Mouse (Mus musculus) kidney, postnatal 4 days (tissue): ENCODE measurements around the gene Ccdc9b.
A peak's percentile ranks its signal among the peaks of the same experiment; 100 is the strongest.

ENCODE experiments used
- DNase-seq, 2 experiments: peaks; one replicate each; pipeline ENCODE4 v3.0.0; 2021; ENCODE audit warnings: mixed read lengths in 2 of 2

Gene Ccdc9b

DNA sequence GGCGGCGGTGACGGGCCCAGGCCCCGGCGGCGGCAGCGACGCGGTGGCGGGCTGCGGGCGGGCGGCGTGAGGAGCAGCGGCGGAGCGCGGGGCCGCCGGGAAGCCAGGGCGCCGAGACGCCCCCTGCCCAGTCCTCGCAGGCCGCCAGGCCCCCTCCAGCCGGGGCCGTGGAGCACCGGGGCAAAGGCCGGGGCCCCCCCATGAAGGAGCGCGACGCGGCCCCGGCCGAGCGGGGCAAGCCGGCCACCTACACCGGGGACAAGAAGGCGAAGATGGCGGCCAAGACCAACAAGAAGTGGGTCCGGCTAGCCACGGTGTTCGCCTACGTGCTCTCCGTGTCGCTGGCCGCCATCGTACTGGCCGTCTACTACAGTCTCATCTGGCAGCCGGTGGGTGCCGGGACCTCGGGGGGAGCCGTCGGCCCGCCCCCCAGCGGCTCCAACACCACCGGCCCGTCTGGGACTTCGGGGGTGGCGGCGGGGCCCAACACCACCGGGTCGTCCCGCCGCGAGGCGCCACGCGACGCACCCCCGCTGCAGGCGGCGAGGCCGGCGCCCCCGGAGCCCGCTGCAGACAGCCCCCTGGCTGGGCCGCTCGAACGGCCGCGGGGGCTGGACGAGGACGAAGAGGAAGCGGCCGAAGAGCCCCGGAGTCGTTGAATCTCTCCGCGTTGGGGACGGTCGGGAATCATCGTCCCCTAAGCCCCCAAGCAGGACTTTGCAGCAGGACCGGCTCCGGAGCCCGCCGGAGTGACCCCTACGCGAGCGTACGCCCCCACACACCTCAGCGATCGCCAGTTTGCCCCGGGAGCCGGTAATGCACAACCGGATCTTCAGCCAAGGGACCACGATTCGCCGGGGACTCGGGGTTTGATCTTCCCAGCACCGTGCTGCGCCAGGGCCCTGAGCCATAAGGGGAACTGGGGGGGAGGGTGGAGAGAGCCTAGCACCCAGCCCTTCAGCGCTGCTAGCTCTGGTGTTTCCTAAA is 16.3 kb downstream of the Ccdc9b start:
- peak; percentile 50 to 72 for DNase-seq

DNA sequence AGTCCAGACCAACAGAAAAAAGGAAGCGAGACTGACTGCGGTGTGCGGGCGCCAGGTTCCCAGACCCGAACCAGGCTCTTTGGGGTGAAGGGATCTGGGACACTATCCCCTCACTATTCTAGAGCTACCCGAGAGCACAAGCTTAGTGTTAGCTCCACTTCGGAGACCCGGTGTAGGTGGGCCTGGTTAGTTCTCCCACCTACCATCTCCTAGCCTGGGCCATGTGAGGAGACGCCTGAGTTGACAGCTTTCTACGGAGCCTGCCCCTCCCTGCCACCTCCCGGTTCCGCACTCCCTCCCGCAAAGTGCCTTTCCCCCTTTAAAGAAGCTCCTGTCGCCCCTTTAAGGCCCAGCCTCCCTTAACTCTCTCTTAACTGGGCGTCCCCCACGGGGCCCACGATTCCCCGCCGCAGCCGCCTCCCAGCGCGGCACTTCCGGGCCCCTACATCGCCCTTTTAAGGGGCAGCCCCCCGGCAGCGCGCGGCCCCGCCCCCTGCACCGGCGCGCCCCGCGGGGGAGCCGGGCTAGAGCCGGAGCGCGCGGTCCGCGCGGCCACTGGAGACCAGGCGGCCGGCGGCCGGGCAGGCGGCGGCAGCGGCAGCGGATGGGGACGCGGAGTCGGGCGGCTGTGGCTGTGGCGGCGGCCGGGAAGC is 17.1 kb downstream of the Ccdc9b start, which contains the start of gene Inafm2:
TSS of gene Inafm2 (plus strand) at position 527 of the 653 bp plus-strand sequence.
- DNase-seq, result peak; percentile 89 to 94

GRCm38 (mm10) chr2:118744621-118745020 is 17.8 kb downstream of the Ccdc9b start:
- no peak for DNase-seq

GRCm38 (mm10) chr2:118743261-118743943 is 19.1 kb downstream of the Ccdc9b start:
- DNase-seq, result no peak

DNA sequence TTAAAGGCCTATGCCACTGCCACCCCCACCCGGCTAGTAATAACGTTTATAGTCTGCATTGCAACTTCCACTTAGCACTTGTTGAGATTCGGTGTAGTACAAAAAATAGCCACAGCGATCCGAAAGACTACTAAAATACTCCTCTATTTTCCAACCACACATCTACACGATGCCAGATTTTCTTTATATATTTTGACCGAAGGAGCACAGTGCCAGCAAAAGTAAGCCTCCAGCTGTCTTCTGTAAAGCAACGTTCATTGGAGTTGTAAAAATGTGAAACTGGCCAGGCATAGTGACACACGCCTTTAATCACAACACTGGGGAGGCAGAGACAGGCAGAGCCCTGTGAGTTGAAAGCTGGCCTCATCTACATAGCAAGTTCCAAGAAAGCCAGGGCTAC is 21.3 kb downstream of the Ccdc9b start:
- DNase-seq, result no peak

DNA sequence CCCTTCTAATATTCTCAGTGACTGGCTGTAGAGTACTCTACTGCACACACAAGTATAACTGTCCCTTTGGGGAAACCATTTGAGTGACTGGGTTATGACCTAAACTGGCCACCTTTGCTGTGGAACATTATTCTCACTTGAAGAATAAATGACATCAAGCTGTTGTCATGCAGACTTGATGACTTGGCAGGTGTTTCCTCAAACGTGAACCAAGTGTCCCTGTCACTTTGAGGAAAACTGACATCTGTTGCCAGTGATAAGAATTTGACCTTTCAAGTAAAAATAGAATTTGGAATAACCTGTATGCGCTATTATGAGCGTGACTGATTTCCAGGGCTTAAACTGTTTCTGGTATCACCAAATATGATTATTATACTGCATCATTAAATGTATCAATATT is 22.1 kb downstream of the Ccdc9b start:
- no peak for DNase-seq

GRCm38 (mm10) chr2:118733341-118733740 is 29.1 kb downstream of the Ccdc9b start:
- no peak for DNase-seq

GRCm38 (mm10) chr2:118731981-118732380 is 30.5 kb downstream of the Ccdc9b start:
- DNase-seq, result no peak

DNA sequence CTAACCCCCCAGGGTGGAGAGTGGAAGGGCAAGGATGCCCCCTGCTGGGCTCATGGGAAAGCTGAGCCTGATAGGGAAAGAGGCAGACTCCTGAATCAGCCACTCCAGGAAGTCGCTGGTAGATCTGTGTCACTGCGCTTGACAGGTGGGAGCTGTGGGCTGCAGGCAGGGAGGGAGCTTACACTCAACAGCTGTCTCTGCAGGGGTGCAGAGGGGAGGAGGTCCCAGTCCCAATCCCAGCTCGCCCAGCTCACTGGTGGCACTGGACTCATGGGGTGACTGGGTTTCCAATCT is 31.9 kb downstream of the Ccdc9b start:
- peak; percentile 87 to 89 for DNase-seq

DNA sequence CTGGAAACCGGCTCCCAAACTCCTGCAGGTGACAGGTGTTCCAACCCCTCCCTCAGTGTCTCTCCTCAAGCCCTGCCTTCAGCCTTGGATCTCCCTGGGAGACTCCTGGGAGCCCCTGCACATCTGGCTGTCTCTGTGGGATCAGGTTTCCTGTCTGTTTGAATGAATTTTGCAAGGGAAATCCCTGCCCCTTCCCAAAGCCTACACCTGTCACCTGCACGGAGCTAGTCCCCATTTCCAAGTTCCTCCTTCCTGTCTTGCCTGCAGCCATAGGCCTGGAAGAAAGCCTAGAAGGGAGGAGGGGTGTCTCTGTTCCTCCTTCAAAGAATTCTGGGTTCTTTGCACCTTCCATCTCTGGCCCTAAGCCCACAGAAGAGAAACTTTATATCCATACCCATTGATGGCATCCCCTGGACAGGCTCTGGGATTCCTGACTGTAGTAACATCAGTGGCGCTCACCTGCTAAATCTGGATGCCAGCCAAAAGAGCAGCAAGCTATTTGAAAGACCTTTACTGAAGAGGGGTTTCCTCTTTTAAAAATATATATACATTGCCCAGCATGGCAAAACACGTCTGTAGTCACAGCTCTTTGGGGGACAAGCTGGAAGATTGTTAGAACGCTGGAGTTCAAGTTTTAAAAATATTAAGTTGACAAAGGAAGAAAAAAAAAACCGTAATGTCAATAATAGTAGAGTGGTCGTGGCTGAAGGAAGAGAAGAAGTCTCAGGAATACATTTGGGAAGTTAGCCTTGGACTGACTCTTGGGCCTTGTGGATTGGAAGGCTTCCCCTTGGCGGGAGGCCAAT is 32.4 kb downstream of the Ccdc9b start:
- no peak for DNase-seq

GRCm38 (mm10) chr2:118729194-118729593 is 33.3 kb downstream of the Ccdc9b start:
- DNase-seq, result no peak

DNA sequence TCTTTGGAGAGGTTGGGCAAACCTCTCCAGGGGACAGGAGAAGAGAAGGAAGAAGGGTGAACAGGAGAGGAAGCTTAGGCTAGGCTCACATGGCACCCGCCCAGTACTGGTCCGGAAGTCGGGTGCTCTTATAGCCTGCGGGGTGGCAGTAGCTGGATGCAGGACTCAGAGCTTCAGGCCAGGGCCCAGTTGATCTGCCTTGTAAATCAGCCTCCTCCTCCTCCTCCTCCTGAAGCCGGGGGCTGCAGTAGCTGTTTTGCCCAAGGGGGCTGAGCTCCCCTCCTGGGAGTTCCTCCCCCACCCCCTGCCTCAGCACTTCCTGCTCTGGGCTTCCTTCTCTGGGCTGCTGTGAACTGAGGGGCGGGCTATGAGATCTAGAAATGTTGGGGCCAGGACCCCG is 34.1 kb downstream of the Ccdc9b start, which contains the start of gene Plcb2:
TSS of gene Plcb2 (minus strand) at position 102 of the 400 bp plus-strand sequence.
- DNase-seq, result peak; percentile 65 to 70

GRCm38 (mm10) chr2:118727911-118728310 is 34.5 kb downstream of the Ccdc9b start:
- DNase-seq, result peak; percentile 50 to 58

GRCm38 (mm10) chr2:118726873-118727272 is 35.6 kb downstream of the Ccdc9b start:
- DNase-seq, result no peak

DNA sequence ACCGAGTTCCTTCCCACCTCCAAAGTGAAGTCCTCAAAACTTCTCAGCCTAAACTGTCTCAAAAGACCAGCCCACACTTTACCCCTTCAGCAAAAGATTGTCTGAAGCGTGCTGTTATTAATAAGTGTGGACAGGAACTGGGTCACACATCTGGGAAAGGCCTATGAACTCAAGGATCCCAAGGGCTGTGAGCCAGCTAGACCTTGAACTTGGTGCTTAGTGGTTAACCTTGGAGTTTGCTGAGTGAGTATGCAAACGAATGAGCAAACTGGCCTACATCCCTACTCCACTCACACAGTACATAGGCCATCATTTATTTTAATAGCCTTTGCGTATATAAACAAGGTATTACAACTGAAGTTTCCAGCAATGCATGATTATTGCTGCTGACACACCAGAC is 37.0 kb downstream of the Ccdc9b start:
- no peak for DNase-seq

DNA sequence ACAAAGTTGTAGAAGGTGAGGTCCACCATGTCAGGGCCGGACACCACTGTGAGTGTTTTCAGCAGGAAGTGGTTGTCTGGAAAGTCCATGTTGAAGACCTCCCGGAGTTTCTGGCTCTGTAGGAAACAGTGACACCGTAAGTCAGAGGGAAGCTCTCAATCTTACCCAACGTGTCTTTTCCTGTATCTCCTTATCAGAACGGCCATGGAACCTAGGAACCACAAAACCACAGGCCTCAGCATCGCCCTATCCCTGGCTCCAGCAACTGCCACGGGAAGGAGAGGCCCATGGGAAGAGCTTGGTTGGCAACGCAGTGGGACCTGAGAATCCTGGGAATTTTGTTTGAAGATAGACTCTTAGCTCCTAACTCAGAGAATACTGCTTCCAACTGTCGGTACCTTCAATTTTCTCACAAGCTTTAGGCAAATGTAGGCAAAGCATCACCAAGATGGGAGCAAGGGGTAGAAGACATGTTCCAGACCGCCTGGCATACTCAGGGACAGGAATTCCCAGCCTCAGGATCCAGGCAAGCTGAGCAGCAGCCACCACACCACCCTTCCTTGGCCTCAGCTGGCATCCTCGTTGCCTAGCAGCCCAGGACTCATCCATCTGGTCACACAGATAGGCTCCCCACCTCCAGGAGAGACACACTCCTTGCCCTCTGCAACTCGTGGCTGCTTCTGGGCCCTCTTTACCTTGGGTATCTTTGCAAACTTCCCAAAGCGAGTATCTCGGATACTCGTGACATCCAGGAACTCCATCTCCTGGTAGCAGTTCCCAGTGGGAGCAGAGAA is 38.6 kb downstream of the Ccdc9b start:
- no peak for DNase-seq

DNA sequence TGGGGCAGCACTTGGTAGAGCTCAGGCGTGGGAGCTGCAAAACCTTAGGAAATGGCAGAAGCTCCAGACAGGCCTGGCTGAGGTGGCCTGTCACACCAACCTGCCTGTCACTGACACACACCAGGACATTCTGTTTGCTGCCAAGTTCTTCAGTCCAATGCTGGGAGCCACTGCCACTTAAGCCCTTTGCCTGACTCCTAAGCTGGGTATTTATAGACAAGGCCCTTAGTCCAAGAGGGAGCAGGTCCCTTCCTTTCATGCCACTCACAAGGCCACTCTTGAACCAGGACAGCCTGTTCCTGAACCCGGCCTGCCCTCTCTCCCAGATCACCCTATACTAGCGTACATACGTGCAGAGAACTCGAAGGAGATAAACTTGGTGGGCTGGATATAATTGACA is 45.8 kb downstream of the Ccdc9b start:
- no peak for DNase-seq

- DNase-seq, result no peak
These were observed 48.2 kb downstream of the Ccdc9b start for GRCm38 (mm10) chr2:118714230-118714629.

DNA sequence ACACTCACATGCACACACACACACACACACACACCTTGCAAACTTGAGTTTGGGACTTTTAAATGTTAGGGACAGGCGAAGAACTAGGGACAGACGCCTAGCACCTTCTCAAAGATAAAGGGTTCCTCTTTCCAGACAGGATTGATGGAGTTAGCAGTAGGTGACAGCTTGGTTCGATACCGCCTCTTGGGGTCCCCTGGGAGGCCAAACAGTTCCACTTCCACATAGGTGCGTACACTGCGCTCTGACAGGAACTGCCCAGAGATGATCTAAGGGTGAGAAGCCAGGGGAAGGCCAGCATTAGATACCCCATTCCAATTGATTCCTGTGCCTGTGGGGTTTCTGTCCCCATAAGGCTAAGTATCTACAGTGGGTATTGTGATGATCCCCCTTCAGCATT is 48.8 kb downstream of the Ccdc9b start:
- DNase-seq, result no peak

GRCm38 (mm10) chr2:118711038-118711494 is 51.4 kb downstream of the Ccdc9b start:
- peak; percentile 73 to 80 for DNase-seq

DNA sequence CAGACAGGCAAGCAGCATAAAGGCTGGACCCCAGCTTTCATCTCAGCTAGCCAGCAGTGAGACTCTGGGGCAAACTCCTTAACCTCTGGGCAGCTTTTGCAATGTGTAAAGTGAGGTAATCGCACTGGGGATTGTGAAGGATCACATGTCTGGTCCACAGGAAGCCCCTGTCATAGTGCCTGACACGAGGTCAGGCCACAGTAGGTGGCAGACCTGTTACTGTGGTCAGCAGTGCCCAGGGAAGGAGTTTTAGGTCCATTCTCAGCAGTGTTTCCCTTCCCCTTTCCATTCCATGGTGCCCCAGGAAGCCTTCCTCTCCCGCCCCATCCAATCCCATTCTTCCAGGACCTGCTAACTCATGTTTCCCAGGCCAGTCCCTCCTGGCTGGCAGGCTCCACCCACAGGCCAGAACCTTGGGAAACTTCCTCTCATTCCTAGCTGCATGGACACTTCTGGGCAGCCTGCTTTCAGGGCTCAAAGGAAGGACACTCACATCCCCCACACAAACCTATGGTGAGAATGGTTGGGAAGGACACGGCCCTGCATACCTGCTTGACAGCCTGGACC is 52.7 kb downstream of the Ccdc9b start:
- peak in 1 of 2 experiments; percentile 37 for DNase-seq
